Mouse (Mus musculus) lung, embryonic 14.5 days (tissue): ENCODE measurements around the gene Stat4. TPM values are rescaled to one million over a fixed set of nuclear protein-coding genes. Genes with fewer than 3 reads are reported as not detected.

Experiments
- ATAC-seq: fragments of 200-750 bp; cut with Nextera tagmentation; 2 replicates; pipeline ENCODE4 v1.8.0; 2017; ENCODE audit warnings: mild to moderate bottlenecking, moderate TSS enrichment, moderate library complexity; ENCODE audit not compliant: insufficient read depth
- DNase-seq: peaks from one replicate; pipeline ENCODE4 v3.0.0-alpha.2; 2015
- H3K27ac ChIP-seq: fragments of 300-500 bp; sonication (generic); 2 replicates; pipeline ENCODE4 v1.5.1; 2014; ENCODE audit warnings: low read depth, mild to moderate bottlenecking, moderate library complexity
- H3K27me3 ChIP-seq: fragments of 300-500 bp; sonication (generic); 2 replicates; pipeline ENCODE4 v1.6.1; 2014; ENCODE audit warnings: low read length, control low read depth; ENCODE audit not compliant: insufficient read depth
- H3K36me3 ChIP-seq: fragments of 300-500 bp; sonication (generic); 2 replicates; pipeline ENCODE4 v1.6.1; 2014; ENCODE audit warnings: control low read depth; ENCODE audit not compliant: insufficient read depth
- H3K4me1 ChIP-seq: fragments of 300-500 bp; sonication (generic); 2 replicates; pipeline ENCODE4 v1.6.1; 2014; ENCODE audit warnings: antibody characterized with exemption, control low read depth; ENCODE audit not compliant: insufficient read depth
- H3K4me2 ChIP-seq: fragments of 300-500 bp; sonication (generic); 2 replicates; pipeline ENCODE4 v1.6.1; 2014; ENCODE audit warnings: mild to moderate bottlenecking
- H3K4me3 ChIP-seq: fragments of 300-500 bp; sonication (generic); 2 replicates; pipeline ENCODE4 v1.5.1; 2014; ENCODE audit warnings: low read depth, low read length
- H3K9ac ChIP-seq: fragments of 300-500 bp; sonication (generic); 2 replicates; pipeline ENCODE4 v1.6.1; 2014
- H3K9me3 ChIP-seq: fragments of 300-500 bp; sonication (generic); 2 replicates; pipeline ENCODE4 v1.6.1; 2016; ENCODE audit warnings: low read depth, low read length, control low read depth
- CTCF ChIP-seq: IDR thresholded peaks from 2 replicates; pipeline ENCODE4 v1.5.1; 2016; ENCODE audit warnings: antibody characterized with exemption, low read depth
- WGBS: fragments of 180-500 bp; shearing (Covaris S2); extraction: QIAGEN DNeasy Blood & Tissue Kit; methylation state at CpG from one replicate; pipeline ENCODE4 v1.1.7; 2014; 5-methylcytosine and 5-hydroxymethylcytosine counted together
- polyA plus RNA-seq: library from polyadenylated mRNA; unstranded; fragments of >200 nt; fragmentation: Nextera tagmentation; extraction: Ambion mirVana; gene quantifications from 2 replicates; pipeline ENCODE4 v1.2.1, GENCODE M21; 2014

Stat4 gene
- polyA plus RNA-seq, 1 experiment from 2014 or later, result 4.0 TPM

DNA sequence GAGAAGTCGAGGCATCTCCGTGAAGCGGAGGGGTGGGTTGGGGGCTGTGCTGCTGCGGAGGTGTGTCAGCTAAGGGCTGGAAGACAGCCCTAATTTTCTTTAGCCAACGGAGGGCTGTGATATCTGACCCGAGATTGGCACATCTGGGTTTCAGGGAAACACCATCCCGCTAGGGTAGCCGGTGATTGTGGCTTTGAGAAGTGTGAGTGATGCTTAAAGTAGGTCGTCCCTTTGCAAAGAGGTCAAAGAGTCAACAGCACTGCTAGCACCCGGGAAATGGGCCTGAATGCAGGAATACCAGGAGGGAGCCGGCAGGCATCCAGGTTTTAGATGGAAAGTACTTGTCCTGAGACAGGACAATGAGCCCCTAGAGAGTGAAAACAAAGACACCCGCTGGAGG, 22.0 kb downstream of the Stat4 start:
- H3K36me3 ChIP-seq, result no peaks in the 10 kb centered on the region
- ATAC-seq, result peak; percentile 59; the same call in 1 of the 2 replicates
- 0 out of 2 replicates have a peak, but pooled peaks cover 2% of the 10 kb centered on the region for H3K27me3 ChIP-seq
- no peak overlapping the region for H3K27ac ChIP-seq
- peak overlapping the region; percentile 56 for H3K4me2 ChIP-seq
- H3K4me3 ChIP-seq, result peak overlapping the region; percentile 32
- H3K4me1 ChIP-seq, result 0 out of 2 replicates have a peak, but pooled peaks cover 3% of the 10 kb centered on the region
- 3% methylated on average over 12 of the region's 12 CpGs for WGBS
- H3K9ac ChIP-seq, result peak overlapping the region; percentile 52
- DNase-seq, result peak; percentile 12
- no peak for TF ChIP-seq CTCF
- no peaks in the 10 kb centered on the region for H3K9me3 ChIP-seq

DNA sequence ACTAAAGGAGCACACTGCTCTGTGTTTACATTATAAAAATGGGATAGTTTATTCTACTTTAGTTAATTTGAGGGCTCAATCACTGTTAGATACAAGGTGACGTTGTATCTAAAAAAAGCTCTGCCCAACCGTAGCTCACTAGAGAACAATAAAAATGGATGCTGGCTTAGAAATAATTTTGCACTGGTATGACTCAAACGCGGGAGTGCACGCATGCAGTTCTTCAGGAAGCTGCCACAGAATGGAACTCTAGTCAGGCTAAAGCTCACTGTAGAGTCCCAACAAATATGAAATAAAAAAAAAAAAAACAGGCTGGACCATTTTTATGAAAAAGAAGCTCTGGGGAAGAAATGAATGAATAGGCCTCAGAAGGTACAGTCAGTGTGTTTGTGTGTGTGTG, 23.8 kb downstream of the Stat4 start:
- H3K9ac ChIP-seq, result no peak overlapping the region
- no peak overlapping the region for H3K4me3 ChIP-seq
- no peaks in the 10 kb centered on the region for H3K36me3 ChIP-seq
- no peak for DNase-seq
- no peak overlapping the region for H3K4me2 ChIP-seq
- H3K4me1 ChIP-seq, result 0 out of 2 replicates have a peak, but pooled peaks cover 3% of the 10 kb centered on the region
- 0 out of 2 replicates have a peak, but pooled peaks cover 2% of the 10 kb centered on the region for H3K27me3 ChIP-seq
- no peak for TF ChIP-seq CTCF
- 74% methylated on average over 5 of the region's 5 CpGs for WGBS
- H3K27ac ChIP-seq, result no peak overlapping the region
- no peak for ATAC-seq
- no peaks in the 10 kb centered on the region for H3K9me3 ChIP-seq

DNA sequence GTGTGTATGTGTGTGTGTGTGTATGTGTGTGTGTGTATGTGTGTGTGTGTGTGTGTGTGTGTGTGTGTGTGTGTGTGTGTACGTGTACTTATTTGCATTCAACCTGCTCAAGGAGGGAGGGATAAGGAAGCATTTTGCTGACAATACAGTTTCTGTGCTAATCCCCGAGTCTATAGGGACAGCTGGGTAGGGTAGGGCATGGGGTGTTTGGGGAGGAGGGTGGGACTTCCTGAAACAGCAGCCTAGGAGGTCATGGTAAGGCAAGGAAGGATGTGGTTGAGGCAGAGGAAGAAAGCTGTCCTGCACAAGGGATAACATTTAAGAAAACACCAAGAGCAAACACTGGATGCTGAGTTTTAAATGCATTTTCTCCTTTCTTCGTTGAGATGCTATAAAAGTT, 24.3 kb downstream of the Stat4 start:
- Histone ChIP-seq H3K27ac (no peak overlapping the region), H3K4me1 (0 out of 2 replicates have a peak, but pooled peaks cover 3% of the 10 kb centered on the region), H3K27me3 (0 out of 2 replicates have a peak, but pooled peaks cover 2% of the 10 kb centered on the region), H3K4me2 (no peak overlapping the region), H3K4me3 (no peak overlapping the region), H3K9ac (no peak overlapping the region), H3K9me3 (no peaks in the 10 kb centered on the region), H3K36me3 (no peaks in the 10 kb centered on the region)
- TF ChIP-seq CTCF, result no peak
- DNase-seq (no peak), ATAC-seq (no peak)
- 66% methylated on average over 3 of the region's 3 CpGs for WGBS

DNA sequence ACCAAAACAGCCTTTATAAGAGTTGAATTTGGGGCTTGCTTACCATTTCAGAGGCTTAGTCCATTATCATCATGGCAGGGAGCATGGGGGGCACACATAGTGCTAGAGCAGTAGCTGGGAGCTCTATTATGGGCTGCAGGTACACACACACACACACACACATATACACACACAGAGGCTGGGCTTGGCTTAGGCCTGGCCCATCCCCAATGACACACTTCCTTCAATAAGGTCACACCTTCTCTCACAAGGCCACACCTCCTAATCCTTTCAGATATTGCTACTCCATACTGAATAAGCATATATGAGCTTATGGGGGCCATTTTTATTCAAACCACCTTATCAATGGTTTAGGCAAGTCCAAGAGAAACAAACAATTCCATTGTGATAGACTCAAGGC, 25.3 kb downstream of the Stat4 start:
- Histone ChIP-seq H3K4me3 (no peak overlapping the region), H3K9ac (no peak overlapping the region), H3K4me2 (no peak overlapping the region), H3K27ac (no peak overlapping the region), H3K27me3 (0 out of 2 replicates have a peak, but pooled peaks cover 2% of the 10 kb centered on the region), H3K9me3 (no peaks in the 10 kb centered on the region), H3K4me1 (0 out of 2 replicates have a peak, but pooled peaks cover 3% of the 10 kb centered on the region), H3K36me3 (no peaks in the 10 kb centered on the region)
- no peak for TF ChIP-seq CTCF
- DNase-seq, result no peak
- no peak for ATAC-seq

DNA sequence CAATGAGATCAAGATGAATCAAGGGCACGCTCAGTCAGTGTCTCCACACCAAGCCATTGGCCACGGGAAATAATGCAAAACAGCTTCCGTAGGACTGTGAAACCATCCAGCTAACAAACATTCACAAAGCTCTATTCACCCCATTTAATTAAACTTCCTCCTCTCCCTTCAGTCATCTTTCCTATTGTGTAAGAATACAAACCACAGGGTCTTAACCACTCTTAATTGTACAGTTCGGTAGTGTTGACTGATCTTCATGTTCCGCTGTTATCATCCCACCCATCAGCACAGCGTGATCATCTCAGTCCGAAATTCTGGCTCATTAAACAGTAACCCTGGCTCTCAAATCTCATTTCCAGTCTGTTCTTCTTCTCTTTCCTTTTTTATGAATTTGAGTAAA, 25.8 kb downstream of the Stat4 start:
- DNase-seq (no peak), ATAC-seq (no peak)
- Histone ChIP-seq H3K9ac (no peak overlapping the region), H3K27me3 (0 out of 2 replicates have a peak, but pooled peaks cover 2% of the 10 kb centered on the region), H3K27ac (no peak overlapping the region), H3K4me2 (no peak overlapping the region), H3K9me3 (no peaks in the 10 kb centered on the region), H3K36me3 (no peaks in the 10 kb centered on the region), H3K4me1 (0 out of 2 replicates have a peak, but pooled peaks cover 3% of the 10 kb centered on the region), H3K4me3 (no peak overlapping the region)
- no peak for TF ChIP-seq CTCF
- 84% methylated on average over 7 of the region's 7 CpGs for WGBS

DNA sequence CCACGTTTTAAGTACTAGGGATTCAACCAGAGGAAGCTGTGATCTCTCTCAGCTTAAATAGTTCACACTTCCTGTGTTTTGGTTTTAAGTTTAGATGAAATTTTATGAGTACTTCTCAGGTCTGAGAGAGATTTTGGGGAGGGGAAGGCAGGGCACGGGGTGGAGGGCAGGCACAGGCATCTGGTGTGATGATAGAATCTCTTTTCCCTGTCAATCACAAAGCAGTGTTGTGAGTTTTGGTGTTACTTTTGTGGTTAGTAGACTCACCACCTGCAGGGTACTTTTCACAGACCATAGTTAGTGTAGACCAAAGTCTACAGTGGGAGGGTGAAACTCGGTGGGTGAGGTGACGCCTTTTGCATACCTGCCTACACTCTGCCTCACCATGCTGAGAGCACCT, 32.7 kb downstream of the Stat4 start:
- Histone ChIP-seq H3K4me2 (no peak overlapping the region), H3K9me3 (no peaks in the 10 kb centered on the region), H3K4me1 (no peaks in the 10 kb centered on the region), H3K27ac (no peak overlapping the region), H3K4me3 (no peak overlapping the region), H3K9ac (no peak overlapping the region), H3K36me3 (no peaks in the 10 kb centered on the region), H3K27me3 (no peaks in the 10 kb centered on the region)
- no peak for TF ChIP-seq CTCF
- no peak for ATAC-seq
- no peak for DNase-seq
- WGBS, result 57% methylated on average over 4 of the region's 4 CpGs

DNA sequence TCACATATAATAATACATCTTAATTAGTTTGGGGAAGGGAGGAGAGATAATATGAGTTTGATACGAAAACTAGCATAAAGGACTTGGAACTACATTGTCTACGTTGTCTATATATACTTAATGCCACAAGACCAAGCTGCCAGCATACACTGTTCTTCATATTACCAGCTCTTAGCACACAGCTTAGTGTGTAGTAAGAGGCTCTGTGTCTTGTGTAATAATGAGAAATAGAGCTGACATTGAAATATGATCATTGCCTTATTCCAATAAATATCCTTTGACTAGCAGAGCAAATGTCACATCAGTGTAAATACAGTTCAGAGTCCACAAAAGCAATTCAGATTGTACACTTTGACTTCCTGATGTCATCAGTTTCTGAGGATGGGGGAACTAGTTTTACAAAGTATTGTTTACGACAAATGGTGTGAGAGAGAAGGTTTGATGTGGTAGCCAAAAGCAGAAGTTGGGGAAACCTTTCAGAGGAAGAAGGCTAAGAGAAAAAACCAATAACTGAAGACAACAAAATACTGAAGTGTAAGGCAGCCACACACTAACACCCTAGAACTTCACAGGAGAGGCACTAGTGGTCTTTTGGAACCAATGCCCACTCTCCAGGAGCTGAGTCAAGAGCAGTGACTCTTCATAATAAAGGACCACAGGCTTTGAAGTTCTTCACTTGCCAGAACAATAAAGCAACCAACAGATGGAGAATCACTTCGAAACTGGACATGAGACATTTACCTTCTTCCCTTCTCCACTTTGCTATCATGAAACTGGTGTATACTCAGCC, 35.2 kb downstream of the Stat4 start:
- ATAC-seq (no peak), DNase-seq (no peak)
- no peak overlapping the region for H3K4me3 ChIP-seq
- no peaks in the 10 kb centered on the region for H3K27me3 ChIP-seq
- H3K9me3 ChIP-seq, result no peaks in the 10 kb centered on the region
- H3K27ac ChIP-seq, result no peak overlapping the region
- TF ChIP-seq CTCF, result no peak
- no peak overlapping the region for H3K4me2 ChIP-seq
- no peaks in the 10 kb centered on the region for H3K4me1 ChIP-seq
- no peak overlapping the region for H3K9ac ChIP-seq
- 80% methylated on average over 4 of the region's 4 CpGs for WGBS
- no peaks in the 10 kb centered on the region for H3K36me3 ChIP-seq
